Mouse (Mus musculus): ENCODE data around the gene Rmdn3.

Gene Rmdn3

GRCm38 (mm10) chr2:119156681-119157572 is at the start of gene Rmdn3:
Gene Rmdn3, minus strand, starts transcription at chr2:119157034.
- peak; percentile 92 for DNase-seq

- no peak for DNase-seq
These were observed 47.1 kb upstream of the Rmdn3 start for GRCm38 (mm10) chr2:119203871-119204460.

GRCm38 (mm10) chr2:119202914-119203453 is 46.1 kb upstream of the Rmdn3 start:
- DNase-seq: no peak

GRCm38 (mm10) chr2:119198934-119199333 is 42.1 kb upstream of the Rmdn3 start:
- no peak for DNase-seq

- no peak for DNase-seq
These were observed 41.2 kb upstream of the Rmdn3 start for GRCm38 (mm10) chr2:119198049-119198448.

- DNase-seq: no peak
These were observed 40.7 kb upstream of the Rmdn3 start for GRCm38 (mm10) chr2:119197493-119197892.

GRCm38 (mm10) chr2:119196316-119197108 is 39.7 kb upstream of the Rmdn3 start:
- DNase-seq: no peak

GRCm38 (mm10) chr2:119194140-119194539 is 37.3 kb upstream of the Rmdn3 start:
- DNase-seq: no peak

GRCm38 (mm10) chr2:119190969-119191368 is 34.1 kb upstream of the Rmdn3 start:
- DNase-seq: no peak

- DNase-seq: peak; percentile 84
These were observed 32.3 kb upstream of the Rmdn3 start for GRCm38 (mm10) chr2:119189029-119189710.

GRCm38 (mm10) chr2:119182914-119183313 is 26.1 kb upstream of the Rmdn3 start:
- DNase-seq: no peak

- DNase-seq: no peak
These were observed 20.6 kb upstream of the Rmdn3 start for GRCm38 (mm10) chr2:119177384-119177939.

- no peak for DNase-seq
These were observed 19.9 kb upstream of the Rmdn3 start for GRCm38 (mm10) chr2:119176761-119177160.

GRCm38 (mm10) chr2:119175614-119176013 is 18.8 kb upstream of the Rmdn3 start:
- DNase-seq: no peak

GRCm38 (mm10) chr2:119174866-119175265 is 18.0 kb upstream of the Rmdn3 start:
- DNase-seq: no peak

- DNase-seq: no peak
These were observed 17.3 kb upstream of the Rmdn3 start, which contains the start of gene Gm14137 for GRCm38 (mm10) chr2:119173991-119174651. Gene Gm14137, plus strand, starts transcription at chr2:119174509.

GRCm38 (mm10) chr2:119172862-119173576 is 16.2 kb upstream of the Rmdn3 start:
- no peak for DNase-seq

GRCm38 (mm10) chr2:119172446-119172845 is 15.6 kb upstream of the Rmdn3 start:
- DNase-seq: no peak

GRCm38 (mm10) chr2:119171574-119171973 is 14.7 kb upstream of the Rmdn3 start:
- no peak for DNase-seq

GRCm38 (mm10) chr2:119170282-119170681 is 13.4 kb upstream of the Rmdn3 start:
- no peak for DNase-seq

GRCm38 (mm10) chr2:119167866-119168256 is 11.0 kb upstream of the Rmdn3 start:
- DNase-seq: no peak
